Mouse (Mus musculus): ENCODE measurements around the gene Myzap. TPM values are rescaled to one million over a fixed set of nuclear protein-coding genes. Genes with fewer than 3 reads are reported as not detected.

Gene Myzap
- total RNA-seq, 2 experiments from 2014 or later: 0.27 to 0.51 TPM

GRCm38 (mm10) chr9:71604914-71605635 is 12.9 kb upstream of the Myzap start:
- no peak for ATAC-seq (ENCODE audit: poor library complexity, severe bottlenecking)

GRCm38 (mm10) chr9:71599861-71600260 is 7.7 kb upstream of the Myzap start:
- ATAC-seq (ENCODE audit: poor library complexity, severe bottlenecking): no peak

GRCm38 (mm10) chr9:71596888-71597287 is 4.7 kb upstream of the Myzap start:
- no peak for ATAC-seq (ENCODE audit: poor library complexity, severe bottlenecking)

GRCm38 (mm10) chr9:71592577-71593285 is 571 bp upstream of the Myzap start:
- ATAC-seq (ENCODE audit: poor library complexity, severe bottlenecking): no peak

DNA sequence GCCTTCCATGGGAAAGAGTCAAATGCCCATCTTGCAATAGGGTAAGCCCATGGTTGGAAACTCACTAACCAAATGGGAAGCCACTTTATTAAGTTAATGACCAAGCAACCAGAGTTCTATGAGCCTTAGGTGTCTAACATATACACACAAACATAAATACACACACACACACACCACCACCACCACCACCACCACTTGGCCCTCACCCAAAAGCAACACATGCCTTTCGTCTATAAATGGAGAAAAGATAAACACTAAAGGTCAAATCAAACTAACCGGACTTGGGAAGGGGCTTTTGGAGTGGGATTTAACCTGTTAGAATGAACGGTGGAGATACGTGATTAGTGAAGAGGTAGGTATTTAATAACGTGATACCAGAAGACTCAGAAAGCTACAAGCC is 1.1 kb downstream of the Myzap start:
- ATAC-seq (ENCODE audit: poor library complexity, severe bottlenecking): no peak

DNA sequence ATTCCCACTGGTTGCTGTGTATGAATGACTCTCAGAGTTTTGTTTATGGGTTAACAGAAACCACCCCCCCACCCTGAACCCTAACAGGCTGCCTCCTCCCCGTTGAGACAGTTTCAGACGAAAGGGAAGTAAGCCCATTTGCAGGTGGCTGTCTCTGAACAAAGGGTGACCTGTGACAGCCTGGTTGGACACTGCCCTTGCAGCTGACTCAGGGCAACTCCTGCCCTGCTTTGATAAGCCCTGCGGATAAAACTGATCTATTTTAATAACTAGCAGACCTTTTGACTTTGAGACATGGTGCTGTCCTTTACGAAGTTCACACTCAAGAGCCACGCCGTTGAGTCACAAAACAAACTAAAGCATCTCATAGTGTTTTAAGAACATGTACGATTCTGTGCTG is 2.4 kb downstream of the Myzap start:
- ATAC-seq (ENCODE audit: poor library complexity, severe bottlenecking): no peak

GRCm38 (mm10) chr9:71588930-71589592 is 3.1 kb downstream of the Myzap start:
- no peak for ATAC-seq (ENCODE audit: poor library complexity, severe bottlenecking)

GRCm38 (mm10) chr9:71586408-71586807 is 5.8 kb downstream of the Myzap start:
- no peak for ATAC-seq (ENCODE audit: poor library complexity, severe bottlenecking)

DNA sequence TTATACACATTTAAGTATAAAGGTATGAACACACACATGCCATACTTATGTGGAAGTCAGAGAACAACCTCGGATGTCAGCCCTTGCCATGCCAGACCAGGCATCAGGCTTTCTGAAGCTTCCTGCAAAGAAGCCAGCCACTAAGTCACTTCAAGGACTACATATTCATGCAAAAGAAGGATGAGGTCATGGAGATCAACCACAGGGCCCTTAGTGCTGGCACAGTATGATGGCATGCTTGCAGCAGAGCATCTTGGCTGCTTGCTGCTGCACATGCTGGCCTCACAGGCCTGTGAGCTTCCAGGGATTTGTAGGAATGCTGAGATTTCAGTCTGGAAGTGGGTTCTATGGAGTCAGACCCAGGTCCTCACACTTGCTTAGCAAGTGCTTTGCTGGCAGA is 9.4 kb downstream of the Myzap start:
- no peak for ATAC-seq (ENCODE audit: poor library complexity, severe bottlenecking)

GRCm38 (mm10) chr9:71578896-71579564 is 13.1 kb downstream of the Myzap start:
- no peak for ATAC-seq (ENCODE audit: poor library complexity, severe bottlenecking)

GRCm38 (mm10) chr9:71574440-71574839 is 17.7 kb downstream of the Myzap start:
- no peak for ATAC-seq (ENCODE audit: poor library complexity, severe bottlenecking)

GRCm38 (mm10) chr9:71573771-71574340 is 18.3 kb downstream of the Myzap start:
- no peak for ATAC-seq (ENCODE audit: poor library complexity, severe bottlenecking)

GRCm38 (mm10) chr9:71571150-71571633 is 21.0 kb downstream of the Myzap start:
- ATAC-seq (ENCODE audit: poor library complexity, severe bottlenecking): no peak

GRCm38 (mm10) chr9:71570170-71570569 is 22.0 kb downstream of the Myzap start:
- ATAC-seq (ENCODE audit: poor library complexity, severe bottlenecking): no peak

GRCm38 (mm10) chr9:71568323-71568942 is 23.7 kb downstream of the Myzap start:
- ATAC-seq (ENCODE audit: poor library complexity, severe bottlenecking): no peak

DNA sequence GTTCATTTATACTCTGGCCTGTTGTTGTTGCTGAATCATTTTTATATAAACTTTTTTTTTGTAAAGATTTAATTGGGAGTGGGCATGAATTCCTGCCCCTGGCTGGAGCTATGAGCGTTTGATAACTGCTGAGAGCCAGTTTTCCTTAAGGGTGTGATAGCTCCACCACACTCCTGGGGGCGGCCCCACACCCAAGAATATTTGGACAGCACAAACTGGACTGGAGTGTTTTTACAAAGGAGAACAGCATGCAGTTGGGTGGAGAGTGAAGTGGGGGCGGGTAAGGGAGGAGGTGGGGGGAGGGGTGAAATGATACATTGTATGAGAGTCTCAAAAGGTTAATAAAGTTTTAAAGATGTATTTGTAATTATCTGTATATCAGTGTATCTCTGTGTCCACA is 24.8 kb downstream of the Myzap start:
- no peak for ATAC-seq (ENCODE audit: poor library complexity, severe bottlenecking)

DNA sequence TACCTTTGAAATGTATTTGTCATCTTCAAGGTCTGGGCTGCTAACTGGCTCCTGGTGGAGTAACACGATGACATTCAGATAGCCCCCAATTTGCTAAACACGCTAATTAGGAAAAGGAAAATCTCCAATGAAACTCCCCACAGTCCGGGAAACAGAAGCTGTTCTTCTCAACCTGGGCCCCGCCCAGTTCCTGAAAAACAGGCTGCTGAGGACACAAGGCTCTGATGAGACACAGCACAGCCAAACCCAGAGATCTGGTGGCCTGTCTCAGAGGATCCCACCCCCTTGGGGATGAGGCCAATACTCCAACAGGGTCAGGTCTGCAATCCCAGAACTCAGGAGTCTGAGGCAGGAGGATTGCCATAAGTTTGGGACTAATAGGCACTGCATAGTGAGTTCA is 25.4 kb downstream of the Myzap start:
- ATAC-seq (ENCODE audit: poor library complexity, severe bottlenecking): no peak

DNA sequence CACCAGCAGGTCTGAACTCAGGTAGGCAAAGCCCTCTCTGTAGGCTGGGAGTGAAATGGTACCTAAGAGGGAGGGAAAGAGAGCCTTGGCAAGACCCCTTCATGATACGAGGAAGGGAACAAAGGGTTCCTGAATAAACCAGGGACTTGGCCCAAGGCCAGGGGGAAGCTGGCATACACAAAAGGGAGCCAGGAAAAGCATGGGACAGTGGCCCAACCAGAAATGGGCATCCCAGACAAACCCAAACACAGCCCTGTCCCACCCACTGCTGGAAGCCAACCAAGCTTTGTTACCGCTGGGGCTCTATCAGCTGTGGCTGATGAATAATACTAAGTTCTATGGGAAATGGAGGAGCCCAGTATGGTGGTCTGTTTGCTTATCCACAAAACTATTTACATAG is 34.4 kb downstream of the Myzap start:
- ATAC-seq (ENCODE audit: poor library complexity, severe bottlenecking): no peak

GRCm38 (mm10) chr9:71554001-71554400 is 38.2 kb downstream of the Myzap start:
- no peak for ATAC-seq (ENCODE audit: poor library complexity, severe bottlenecking)

GRCm38 (mm10) chr9:71550176-71550575 is 42.0 kb downstream of the Myzap start:
- no peak for ATAC-seq (ENCODE audit: poor library complexity, severe bottlenecking)
